Mouse (Mus musculus) bone marrow, adult 2 months (tissue): ENCODE results near the gene Fto.

Experiments used
- CTCF ChIP-seq: fragments of 200-500 bp; IDR thresholded peaks from 2 replicates; pipeline ENCODE4 v1.5.1; 2011; ENCODE audit warnings: low read length, control low read depth; ENCODE audit not compliant: control insufficient read depth, insufficient read depth
- POLR2A ChIP-seq: fragments of 200-500 bp; IDR thresholded peaks from 2 replicates; pipeline ENCODE4 v1.6.1; 2011; ENCODE audit warnings: low read depth, mild to moderate bottlenecking, control low read depth, low read length, borderline replicate concordance; ENCODE audit not compliant: control insufficient read depth

- TF ChIP-seq CTCF (no peak), POLR2A (no peak)
These were observed 399.6 kb downstream of the Fto start for GRCm38 (mm10) chr8:91712731-91713569.
